Mouse (Mus musculus) thymus, postnatal 14 days (tissue): ENCODE data around the gene Cwc22.

Experiments
- DNase-seq: peaks from one replicate; pipeline ENCODE4 v3.0.0; 2021

The Cwc22 gene

DNA sequence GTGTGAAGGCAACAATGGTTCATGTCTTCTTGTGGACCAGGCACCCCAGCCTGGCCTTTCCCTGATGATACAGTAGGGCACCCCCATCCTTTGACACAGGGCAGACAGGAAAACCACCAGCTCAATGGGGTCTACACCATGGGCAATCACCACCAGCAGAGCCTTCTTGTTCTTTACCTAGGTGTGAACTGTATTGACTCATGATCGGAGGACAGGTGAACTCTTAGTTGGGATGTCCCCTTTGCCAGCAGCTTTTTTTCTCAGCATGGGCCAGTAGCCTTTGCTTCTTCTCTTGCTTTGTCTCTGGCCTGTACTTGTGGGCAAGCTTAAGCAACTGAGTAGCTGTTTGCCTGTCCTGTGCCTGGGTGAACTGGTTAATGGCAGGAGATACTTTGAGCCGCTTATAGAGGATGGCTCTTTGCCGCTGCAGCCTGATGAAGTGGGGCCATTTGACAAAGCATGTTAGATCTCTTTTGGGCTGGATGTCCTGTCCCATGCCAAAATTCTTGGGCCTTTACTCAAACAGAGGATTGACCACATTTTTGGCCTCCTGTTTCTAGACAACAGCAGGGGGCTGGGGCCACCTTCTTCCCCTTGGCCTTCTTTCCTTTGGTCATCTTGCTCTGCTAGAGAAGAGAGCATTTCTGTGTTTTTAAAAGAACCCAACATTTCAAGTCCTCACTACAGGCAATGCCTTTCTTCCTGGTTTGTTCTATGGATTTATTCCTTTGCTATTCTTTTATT lies 16.4 kb upstream of the Cwc22 start:
- no peak for DNase-seq

DNA sequence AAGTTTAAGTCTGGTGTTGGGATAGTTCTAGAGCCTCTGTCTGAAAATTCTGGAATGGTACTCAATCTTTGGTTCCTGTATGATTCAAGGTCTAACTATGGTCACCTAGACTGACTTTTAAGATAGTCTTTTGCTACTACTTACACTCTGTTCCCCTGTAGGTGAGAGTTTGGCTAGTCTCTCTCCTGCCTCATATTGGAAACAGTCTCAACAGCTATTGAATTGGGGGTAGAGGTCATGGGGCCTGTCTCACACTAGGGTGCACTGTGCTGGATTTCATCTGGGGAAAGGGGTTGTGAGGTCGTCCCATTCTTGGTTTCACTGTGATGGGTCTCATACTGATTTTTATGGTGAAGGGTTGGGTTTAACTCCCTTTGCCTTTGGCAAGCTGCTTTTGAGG lies 15.1 kb upstream of the Cwc22 start:
- no peak for DNase-seq

DNA sequence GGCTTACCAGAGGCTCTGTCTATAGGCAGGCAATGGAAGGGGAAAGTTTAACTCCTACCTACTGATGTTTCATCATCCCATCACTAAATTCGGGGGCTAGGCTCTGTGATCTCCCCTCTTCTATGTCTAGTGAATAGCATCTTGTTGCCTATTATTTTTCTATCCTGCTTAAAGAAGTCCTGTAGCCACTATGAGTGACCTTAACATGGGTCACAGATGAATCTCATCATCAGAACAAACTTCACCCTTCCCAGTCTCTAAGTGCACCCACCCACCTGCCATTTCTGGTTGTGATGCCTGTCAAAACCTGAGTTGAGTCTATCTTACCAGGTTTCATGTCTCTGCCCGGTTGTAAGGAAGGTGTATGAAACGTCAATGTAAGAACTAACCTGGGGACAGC lies 14.5 kb upstream of the Cwc22 start:
- no peak for DNase-seq

DNA sequence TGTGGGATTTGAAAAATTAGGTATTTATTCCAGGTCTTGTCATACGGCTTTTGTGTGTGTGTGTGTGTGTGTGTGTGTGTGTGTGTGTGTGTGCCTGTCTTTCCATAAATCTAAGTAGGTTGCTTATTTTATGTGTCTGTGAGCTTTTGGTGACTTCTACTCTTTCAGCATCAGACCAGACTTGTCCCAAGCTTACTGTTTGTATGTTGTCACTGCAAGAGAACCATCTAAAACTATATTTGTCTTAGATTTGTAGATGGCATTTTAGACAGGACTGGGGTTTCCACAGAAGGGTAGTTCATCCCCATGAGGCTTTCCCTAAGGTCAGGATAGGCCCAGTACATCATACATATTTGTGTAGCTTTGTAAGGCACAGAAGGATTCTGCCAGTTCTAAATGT lies 13.2 kb upstream of the Cwc22 start:
- DNase-seq, result no peak

DNA sequence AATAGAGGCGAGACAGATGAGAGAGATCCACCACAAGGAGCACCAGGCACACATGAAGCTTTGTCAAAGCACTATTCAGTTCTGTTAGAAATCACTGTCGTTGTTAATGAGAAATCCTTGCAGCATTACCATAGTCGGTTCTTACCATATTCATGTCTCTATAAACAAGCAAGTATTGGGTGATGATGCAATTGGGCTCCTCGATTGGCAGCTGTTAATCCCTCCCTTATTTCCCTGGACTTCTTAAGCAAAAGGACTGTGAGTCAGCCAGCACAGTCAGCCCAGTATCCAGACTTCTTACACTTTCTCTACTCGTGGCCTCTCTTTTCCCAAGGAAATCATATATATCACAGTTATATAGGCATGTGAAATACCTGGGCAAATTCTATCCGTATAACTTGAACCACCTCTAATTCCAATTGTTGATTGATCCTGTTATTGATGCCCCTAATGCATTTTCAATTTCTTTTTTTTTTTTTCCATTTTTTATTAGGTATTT lies 5.3 kb upstream of the Cwc22 start:
- no peak for DNase-seq

DNA sequence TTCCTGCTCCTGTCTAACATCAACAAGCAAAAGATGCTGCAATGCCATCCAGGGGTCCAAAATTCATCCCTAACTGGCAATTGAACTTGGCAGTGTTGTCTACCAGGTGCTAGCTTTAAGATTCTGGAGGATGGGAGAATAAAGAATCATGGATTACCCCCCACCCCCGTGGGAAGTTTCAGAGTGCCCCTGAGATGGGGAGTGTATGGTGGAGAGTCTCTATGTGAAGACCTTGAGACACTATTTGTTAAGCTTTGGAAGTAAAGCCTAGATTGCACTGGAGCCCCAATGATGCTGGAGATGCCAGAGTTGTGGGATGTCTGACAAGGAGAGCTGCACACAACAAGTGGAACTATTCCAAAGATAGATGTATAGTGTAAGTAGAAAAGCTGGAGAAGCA lies 3.9 kb upstream of the Cwc22 start:
- no peak for DNase-seq

DNA sequence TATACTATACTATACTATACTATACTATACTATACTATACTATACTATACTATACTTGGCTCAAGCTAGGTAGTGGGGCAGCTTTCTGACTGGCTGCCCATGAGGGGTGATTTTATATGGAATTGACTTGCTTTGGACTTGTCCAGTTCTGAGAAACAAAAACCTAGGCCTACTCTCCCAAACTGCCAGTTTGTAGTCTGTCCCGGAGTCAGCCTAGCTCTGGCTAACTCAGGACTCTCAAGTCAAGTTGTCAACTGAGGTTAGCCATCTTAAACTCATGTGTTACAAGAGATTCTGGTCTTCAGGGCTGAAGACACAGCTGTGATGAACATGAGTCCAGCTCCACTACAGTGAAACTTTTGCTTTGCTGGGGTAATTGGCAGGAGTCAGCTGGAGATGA lies 3.3 kb upstream of the Cwc22 start:
- DNase-seq, result no peak

DNA sequence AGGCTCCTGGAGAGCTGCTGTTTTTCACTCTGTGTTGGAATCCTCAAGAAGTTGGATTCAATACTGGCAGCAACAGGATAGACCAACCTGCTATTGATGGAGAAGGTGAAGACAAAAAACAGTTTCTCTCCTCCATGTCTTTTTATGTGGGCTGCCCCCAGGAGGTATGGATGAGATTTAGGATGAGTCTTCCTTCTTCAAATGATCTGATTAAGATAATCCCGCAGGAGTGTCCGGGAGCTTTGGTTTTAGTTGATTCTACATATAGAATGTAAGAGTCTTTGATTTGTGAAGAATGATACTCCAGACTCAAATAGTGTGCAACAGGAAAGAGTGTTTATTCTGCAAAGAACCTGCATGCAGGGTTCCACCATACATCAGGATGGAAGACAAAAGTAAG lies 2.7 kb upstream of the Cwc22 start:
- no peak for DNase-seq

DNA sequence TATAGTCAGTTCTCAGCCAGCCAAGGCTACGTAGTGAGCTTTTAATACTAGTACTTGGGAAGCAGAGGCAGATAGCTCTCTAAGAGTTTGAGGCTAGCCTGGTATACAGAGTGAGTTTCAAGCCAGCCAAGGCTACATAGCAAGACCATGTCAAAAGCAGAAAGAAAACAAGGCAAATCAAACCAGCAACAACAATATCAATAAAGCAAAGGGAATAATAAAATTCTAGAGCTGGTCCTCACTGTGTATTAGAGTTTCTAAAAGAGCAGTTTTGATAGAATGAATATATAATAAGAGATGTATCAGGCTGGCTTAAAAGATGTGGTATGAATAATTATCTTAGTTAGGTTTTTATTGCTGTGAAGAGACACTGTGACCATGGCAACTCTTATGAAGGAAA lies 2.0 kb upstream of the Cwc22 start:
- DNase-seq, result no peak

DNA sequence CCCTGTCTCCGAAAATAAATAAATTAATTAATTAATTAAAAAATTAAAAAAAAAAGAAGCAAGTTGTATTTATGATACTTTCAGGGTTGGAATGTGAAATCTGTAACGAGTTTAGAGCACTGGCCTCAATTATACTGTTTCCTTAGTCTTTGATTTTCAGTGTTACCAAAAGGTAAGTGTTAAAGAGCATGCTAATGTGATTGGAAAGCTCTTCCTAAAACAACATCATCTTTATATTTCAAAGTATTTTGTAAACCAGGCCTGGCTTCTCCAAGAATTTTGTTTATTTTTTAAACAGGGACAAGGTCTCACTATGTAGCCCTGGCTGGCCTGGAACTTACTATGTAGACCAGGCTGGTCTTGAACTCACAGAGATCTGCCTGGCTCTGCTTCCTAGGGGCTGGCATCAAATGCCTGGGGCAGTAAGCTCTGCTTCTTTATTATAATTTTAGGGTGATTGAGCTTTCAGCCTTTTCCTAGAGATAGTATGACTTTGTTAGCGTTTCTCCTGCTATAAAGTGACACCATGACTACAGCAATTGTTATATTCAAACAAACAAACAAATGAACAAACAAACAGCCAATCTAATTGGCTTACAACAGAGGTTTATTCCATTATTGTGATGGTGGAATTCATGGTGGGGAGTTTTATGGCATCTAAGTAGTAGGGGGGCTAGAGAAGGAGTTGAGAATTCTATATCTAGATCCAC lies 1.1 kb upstream of the Cwc22 start:
- no peak for DNase-seq

DNA sequence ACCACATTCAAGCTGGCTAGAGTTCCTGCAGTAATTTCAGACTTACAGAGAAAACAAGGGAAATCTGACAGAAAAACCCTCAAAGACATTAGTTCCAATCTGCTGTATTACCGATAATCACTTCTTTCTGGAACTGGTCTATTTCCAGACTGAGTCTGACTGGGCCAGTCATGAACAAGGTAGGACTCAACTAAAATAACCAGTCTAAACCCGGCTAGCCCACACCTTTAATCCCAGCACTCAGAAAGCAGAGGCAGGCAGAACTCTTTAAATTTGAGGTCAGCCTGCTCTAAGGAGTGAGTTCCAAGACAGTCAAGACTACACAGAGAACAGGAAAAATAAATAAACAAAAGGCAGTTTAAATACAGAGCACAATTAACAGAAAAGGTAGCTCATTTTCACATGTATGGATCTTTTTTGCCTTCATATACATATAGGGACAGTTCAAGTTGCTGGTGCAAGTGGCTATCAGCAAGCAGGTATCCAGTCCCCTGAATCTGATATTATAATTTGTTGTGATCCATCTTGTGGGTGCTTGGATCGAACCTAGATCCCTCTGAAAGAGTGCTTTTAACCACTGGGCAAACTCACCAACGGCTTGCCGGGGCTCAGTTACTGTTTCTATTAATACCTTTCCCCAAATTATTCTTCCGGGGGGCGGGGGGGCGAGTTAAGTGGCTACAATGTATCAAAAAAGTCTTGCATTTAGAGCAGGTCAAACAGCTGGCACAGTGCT lies 1.1 kb downstream of the Cwc22 start:
- no peak for DNase-seq

DNA sequence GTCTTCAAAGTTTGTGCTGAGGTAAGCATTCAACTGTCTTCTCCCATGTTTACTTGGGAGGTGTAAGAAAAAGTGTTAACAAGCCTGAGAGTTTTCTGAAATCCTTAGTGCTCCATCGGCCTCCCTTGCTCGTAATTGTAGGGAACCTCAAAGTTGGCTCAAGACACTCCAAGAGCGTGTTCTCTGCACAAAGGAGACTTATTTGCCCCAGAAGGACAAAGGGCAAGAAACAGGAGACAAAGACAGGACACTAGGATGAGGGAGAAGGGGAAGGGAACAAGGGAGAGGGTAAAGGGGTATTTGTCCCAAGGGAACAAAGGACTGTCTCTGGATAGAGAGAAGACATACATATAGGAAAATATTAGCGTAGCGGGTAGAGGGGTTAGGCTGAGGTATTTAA lies 1.9 kb downstream of the Cwc22 start:
- DNase-seq, result no peak

DNA sequence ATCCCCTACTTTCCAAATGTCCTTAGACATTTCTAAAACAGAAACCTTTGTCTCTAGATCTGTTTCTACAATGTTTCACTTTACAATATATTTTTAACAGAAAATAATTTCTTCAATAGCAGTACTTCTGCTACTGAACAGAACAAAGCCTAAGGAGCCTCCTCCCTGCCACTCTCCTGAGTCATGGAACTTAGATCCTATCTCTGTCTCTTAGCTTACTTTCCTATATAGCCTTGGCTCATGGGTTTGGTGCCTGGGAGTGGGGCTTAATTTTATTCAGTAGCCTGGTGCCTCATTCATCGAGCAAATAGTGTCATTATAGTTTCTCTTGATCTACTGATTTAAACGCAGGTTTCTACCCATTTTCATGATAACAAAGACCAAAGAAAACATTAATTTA lies 4.2 kb downstream of the Cwc22 start:
- DNase-seq, result no peak

DNA sequence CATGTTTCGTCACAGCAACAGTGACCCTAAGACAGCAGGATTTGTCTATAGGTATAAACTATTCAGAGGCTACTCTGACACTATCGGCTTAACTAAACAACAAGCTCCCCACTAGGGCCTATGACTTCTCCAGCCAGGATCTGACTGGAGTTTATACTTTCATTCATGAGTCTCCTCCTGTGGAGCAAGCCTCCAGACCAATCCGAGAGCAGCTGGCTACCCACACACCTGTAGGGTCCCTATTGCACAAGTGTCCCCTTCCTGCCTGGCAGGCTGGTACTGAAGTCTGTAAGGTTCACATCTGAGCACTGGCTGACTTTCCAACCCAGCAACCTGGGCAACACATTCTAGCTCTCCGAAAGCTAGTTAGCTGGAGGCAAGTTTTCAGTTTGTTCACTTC lies 7.9 kb downstream of the Cwc22 start:
- DNase-seq, result no peak

DNA sequence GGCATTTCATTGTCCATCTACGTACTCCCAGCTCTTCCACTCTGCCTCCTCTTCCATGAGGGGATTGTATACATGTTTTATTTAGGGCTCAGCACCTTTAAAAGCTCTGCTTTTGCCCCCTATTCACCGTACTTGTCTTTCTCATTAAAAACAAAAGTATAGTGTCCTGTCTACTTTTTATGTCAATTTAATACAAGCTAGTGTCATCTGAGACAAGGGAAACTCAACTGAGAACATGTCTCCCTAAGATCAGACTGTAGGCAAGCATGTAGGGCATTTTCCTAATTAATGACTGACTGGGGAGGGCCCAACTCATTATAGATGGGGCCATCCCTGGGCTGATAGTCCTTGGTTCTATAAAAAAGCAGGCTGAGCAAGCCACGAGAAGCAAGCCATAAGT lies 8.4 kb downstream of the Cwc22 start:
- no peak for DNase-seq

DNA sequence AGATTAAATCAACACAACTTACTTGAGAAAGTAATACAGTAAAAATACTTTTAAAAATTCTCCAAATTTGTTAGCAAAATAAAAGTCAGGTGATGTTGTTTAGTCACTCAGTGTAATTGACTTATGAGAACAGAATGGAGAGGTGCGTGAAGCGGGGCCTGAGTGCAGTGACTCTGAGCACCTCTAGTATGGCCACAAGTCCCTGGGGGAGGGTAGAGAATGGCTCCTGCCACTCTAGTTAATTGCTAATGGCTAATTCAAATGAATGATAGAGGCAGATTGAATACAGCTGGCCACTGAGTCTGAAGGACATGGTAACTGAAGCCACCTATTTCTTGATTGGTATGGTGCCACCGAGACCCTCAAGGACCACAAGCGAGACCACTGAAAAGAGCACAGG lies 12.0 kb downstream of the Cwc22 start:
- DNase-seq, result no peak

DNA sequence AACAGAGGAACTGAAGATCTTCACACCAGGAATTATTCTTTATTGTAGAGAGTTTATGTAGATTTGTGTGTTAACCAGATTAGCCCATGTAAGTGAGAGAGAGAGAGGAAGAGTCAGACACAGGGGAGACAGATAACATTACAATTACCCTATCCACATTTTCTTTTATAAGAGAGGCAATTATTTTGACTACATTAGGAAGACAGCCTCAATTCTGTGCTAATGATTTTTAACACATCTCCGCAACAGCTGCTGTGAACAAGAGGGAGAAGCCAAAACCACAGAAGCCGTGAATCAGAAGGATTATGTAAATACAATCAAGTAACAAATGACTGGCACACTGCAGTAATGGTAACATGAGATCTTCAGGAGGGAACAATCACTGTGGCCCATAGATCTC lies 12.5 kb downstream of the Cwc22 start:
- DNase-seq, result no peak

DNA sequence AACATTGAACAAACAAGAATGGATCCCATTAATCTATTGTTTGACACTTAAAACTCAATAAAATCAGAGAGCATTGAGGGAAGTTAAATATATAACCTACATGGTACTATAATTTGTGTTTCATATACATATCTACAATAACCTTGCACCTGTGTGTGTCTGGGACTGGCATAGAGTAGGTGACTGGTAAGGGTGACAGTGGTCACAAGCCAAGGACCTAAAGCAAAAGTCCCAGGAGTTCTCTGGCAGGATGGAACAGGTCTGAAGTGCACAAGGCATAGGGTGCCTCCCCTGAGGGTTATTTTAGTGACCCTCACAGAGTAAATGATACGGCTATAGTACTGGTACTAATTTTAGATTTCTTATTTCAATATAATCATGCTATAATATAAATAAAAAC lies 14.2 kb downstream of the Cwc22 start:
- DNase-seq, result no peak

DNA sequence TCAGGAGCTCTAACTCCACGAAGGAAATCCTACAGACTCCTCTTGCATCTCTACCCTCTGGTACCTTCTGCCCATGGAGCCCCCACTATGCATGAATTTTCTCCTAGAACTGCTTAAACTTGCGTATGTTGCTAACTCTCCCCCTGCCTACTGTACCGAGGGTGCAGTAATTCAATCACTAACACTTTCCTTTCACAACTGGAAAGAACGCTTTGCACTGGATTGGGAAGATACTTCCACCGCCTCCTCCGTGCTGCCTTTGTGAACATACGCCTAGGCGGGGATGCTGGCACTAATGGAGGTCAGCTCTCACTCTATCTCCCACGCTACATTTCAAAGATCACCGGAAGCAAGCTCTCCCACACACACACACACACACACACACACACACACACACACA lies 17.8 kb downstream of the Cwc22 start:
- DNase-seq, result no peak

DNA sequence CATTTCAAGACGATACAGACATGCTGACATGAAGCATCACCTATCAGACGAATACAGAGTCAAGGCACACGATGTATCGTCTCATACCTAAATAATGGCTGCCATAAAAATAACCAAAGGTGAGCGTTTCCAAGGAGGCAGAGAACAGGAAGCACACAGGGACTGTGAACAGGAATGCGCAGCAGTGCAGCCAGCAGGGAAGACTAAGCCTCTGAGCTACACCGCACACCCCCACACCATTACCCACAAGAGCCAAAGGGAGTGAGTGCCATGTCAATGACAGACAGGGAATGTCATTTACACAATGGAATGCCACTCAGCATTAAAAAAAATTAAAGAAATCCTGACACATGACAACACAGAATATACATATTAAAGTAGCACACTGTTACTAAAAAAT lies 19.7 kb downstream of the Cwc22 start:
- DNase-seq, result no peak

DNA sequence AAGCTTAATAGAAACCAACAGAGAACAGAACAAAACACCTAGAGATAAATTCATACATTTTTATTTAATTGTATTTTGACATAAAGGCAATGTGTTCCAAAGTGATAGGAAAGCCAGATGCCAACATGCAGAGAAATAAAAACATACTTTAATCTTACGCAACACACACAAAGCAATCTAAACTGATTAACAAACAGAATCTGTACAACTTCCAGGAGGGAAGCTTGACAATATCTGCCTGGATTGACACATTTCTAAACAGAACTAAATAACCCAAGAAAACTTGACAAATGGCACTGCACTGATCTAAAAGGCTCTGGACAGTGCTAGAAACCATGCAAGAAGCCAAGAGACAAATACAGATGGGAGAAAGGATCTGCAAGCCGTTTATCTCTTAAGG lies 20.2 kb downstream of the Cwc22 start:
- DNase-seq, result no peak

DNA sequence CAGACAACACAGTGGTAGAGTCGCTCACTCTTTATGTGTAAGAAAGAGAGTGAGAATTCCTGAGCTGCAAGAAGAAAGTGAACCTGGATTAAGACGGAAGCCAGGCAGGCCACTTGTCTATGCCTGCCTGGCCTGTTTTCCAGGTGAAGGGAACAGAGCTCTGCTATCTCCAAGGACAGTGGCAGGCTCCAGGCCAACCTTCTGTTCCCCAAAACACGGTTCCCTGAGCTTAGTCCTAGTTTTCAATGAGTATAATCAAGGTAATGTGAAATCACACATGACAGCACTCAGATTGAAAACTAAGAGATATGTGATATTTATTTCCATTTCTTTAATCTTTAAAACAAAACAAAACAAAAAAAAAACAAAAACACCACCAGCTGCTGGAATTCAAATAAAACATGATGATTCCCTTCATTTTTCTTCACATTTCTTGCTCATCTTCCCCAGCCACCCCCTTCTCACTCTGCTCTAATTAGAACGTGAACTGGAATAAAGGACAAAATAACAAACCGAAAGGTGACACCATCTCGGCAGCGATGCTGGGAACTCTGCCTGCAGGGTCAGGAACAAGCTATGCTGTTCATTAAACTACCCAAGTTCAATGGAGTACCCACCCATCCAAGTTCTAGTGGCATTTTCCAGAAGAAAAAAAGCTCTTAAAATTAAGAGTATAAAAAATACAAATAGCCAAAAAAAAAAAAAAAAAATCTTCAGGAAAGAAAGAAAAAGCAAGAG lies 20.8 kb downstream of the Cwc22 start:
- DNase-seq, result no peak

DNA sequence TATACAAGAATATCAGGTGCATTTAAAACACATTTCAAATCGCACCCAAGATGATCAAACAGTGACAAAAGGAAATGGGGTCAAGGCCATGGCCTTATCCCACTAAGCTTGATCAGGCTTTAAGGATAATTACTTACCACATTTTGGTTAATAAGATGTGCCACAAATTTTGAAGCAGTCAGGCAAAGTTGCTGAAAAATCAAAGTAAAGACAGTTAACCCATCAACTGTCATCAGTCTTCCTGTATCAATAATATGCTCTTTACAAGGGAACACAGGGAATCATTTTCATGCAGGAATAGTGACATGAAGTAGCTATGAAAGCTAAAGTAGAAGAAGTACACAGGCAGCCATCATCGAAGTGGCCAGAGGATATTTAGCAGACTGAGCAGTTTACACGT lies 22.2 kb downstream of the Cwc22 start:
- DNase-seq, result no peak
